Mouse (Mus musculus) testis, adult 2 months (tissue): ENCODE results near the gene Naf1. TPM values are rescaled to one million over a fixed set of nuclear protein-coding genes. Genes with fewer than 3 reads are reported as not detected.

Experiments
- H3K27ac ChIP-seq: fragments of 200-500 bp; 2 replicates; pipeline ENCODE4 v1.5.1; 2012; ENCODE audit warnings: low read depth, low read length; ENCODE audit not compliant: control insufficient read depth, insufficient read depth
- H3K27me3 ChIP-seq: fragments of 200-500 bp; 2 replicates; pipeline ENCODE4 v1.6.1; 2012; ENCODE audit warnings: mild to moderate bottlenecking, low read length, moderate library complexity; ENCODE audit not compliant: control insufficient read depth, insufficient read depth
- H3K36me3 ChIP-seq: fragments of 200-500 bp; 2 replicates; pipeline ENCODE4 v1.6.1; 2012; ENCODE audit warnings: mild to moderate bottlenecking, low read length; ENCODE audit not compliant: control insufficient read depth, insufficient read depth
- H3K4me1 ChIP-seq: fragments of 200-500 bp; 2 replicates; pipeline ENCODE4 v1.6.1; 2012; ENCODE audit warnings: low read length; ENCODE audit not compliant: control insufficient read depth, insufficient read depth
- H3K4me3 ChIP-seq: fragments of 200-500 bp; 2 replicates; pipeline ENCODE4 v1.5.1; 2012; ENCODE audit warnings: low read depth, mild to moderate bottlenecking, low read length, moderate library complexity, mixed read lengths; ENCODE audit not compliant: control insufficient read depth
- CTCF ChIP-seq: fragments of 200-500 bp; IDR thresholded peaks from 2 replicates; pipeline ENCODE4 v1.5.1; 2012; ENCODE audit warnings: low read depth, mild to moderate bottlenecking, inconsistent platforms, low read length, moderate library complexity; ENCODE audit not compliant: control insufficient read depth, insufficient read depth, insufficient replicate concordance
- POLR2A ChIP-seq: fragments of 200-500 bp; IDR thresholded peaks from 2 replicates; pipeline ENCODE4 v1.6.1; 2012; ENCODE audit warnings: low read depth, mild to moderate bottlenecking, inconsistent platforms, low read length, moderate library complexity; ENCODE audit not compliant: control insufficient read depth
- polyA plus RNA-seq: library from polyadenylated mRNA; depleted of rRNA; stranded (reverse); fragments of >200 nt; gene quantifications from 2 replicates; pipeline ENCODE4 v1.2.3, GENCODE M21; 2012

The Naf1 gene
- polyA plus RNA-seq, 1 experiment, result 9.7 TPM

DNA sequence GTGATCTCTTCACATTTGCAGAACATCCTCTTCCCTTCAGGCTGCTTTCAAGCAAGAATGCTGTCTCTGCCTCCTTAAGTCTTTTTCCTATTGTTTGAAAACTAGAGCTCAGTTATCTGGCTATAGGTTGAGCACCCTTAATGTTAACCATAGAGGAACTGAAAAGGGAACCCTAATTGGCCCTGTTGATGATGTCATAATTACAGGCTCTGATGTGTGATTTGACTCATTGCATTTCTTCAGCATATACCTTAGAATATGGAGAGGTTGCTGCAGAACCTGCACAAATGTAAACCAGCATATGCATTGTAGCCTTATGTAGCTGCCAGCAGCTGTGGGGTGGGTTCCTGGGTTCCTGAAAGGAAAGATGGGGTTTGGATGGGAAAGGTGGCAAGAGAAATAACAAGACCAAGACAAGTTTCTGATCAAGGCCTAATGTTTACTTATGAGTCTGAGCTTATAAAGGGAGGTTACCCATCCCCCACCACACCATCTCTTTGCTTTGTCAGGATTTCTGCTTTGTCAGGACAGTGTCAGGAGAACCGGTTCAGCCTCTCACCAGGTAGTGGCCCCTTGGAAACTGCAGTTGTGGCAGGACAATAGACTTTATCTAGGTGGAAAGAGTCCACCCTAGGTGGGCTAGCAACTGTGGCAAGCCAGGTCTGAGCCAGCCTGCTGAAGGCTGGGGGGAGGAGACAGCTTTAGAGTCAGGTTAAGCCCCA lies 9.4 kb downstream of the Naf1 start:
- H3K27me3 ChIP-seq, result no peaks in the 10 kb centered on the region
- H3K36me3 ChIP-seq, result no peaks in the 10 kb centered on the region
- TF ChIP-seq POLR2A, result no peak
- H3K4me1 ChIP-seq, result no peaks in the 10 kb centered on the region
- H3K27ac ChIP-seq, result no peak overlapping the region
- no peak overlapping the region for H3K4me3 ChIP-seq

DNA sequence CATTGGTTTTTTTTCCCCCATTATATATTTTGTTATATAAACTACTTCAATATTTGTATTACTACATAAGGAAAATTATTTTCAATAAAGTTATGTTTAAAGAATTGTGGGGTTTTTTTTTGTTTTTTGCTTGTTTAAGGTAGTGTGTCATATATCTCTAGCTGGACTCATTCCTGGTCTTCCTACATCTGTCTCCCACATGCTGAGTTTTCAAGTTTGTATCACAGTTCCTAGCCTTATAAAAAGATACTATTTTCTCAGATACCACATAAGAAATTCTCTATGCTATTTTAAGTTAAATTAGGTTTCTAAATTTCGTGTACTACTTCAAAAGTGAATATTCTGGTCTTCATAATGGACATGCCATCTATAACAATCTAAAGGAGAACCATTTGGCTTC lies 23.8 kb downstream of the Naf1 start:
- Histone ChIP-seq H3K27ac (no peak overlapping the region), H3K27me3 (no peaks in the 10 kb centered on the region), H3K4me3 (no peak overlapping the region), H3K36me3 (no peaks in the 10 kb centered on the region; the same call in 1 of the 2 replicates), H3K4me1 (no peaks in the 10 kb centered on the region)
- TF ChIP-seq POLR2A (no peak), CTCF (no peak)

DNA sequence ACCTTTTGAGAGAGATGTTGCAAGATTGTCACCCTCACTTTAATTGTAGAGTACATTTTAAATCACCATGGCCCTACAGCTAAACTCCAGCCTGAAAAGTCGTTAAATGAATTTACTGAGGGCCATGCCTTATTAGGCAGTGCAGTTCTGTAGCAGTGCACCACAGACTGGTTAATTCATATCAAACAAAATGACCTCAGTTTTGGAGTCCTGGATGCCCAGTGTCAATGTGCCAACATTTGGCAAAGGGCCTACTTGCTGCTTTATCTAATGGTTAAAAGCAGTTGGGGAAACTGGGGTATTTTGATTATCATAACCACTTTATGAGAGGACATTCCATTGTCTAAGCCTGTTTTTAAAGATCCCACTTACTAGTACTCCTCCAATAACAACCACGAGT lies 31.9 kb downstream of the Naf1 start:
- H3K4me3 ChIP-seq, result no peak overlapping the region
- H3K4me1 ChIP-seq, result no peaks in the 10 kb centered on the region
- H3K27me3 ChIP-seq, result no peaks in the 10 kb centered on the region
- TF ChIP-seq CTCF (no peak), POLR2A (no peak)
- no peaks in the 10 kb centered on the region; the same call in 1 of the 2 replicates for H3K36me3 ChIP-seq
- H3K27ac ChIP-seq, result no peak overlapping the region

DNA sequence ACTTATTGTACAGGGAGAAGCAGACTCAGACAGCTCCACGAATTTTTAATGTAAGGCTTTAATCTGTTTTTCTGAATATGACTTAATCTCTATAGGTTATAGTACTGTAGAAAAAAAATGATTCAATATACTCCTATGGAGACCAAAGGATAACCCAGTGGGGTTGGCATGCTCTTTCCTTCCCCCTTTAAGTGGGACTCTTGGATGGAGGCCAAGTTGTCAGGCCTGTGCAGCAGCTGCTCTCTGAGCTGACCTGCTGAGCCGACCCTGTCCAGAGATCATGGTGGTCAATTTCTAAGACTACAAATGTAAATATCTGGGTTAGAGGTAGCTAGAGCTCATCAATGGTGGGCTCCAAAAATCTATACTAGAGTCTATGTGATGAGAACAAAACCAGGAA lies 45.0 kb downstream of the Naf1 start:
- Histone ChIP-seq H3K4me3 (no peak overlapping the region), H3K27me3 (no peaks in the 10 kb centered on the region), H3K27ac (no peak overlapping the region), H3K36me3 (no peaks in the 10 kb centered on the region), H3K4me1 (no peaks in the 10 kb centered on the region)
- TF ChIP-seq CTCF (no peak), POLR2A (no peak)

DNA sequence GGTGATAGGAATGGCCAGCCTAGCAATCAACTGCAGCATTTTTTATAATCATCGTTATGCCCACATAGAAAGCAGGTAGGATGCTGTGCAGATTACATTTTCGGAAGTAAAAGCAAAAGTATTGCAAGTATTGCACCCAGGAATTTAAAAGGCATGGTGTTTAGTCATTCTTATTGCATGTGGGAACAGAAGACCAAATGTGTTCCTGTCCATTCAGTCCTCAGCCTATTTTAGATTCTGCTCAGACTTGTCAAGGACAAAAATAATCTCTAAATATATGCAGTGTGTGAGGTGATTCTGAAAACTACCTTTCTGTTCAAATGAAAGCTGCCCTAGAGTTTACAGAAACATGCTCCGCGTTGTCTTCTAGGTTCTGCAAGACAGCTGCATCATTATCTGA lies 45.5 kb downstream of the Naf1 start:
- H3K27ac ChIP-seq, result no peak overlapping the region
- TF ChIP-seq POLR2A (no peak), CTCF (no peak)
- H3K4me3 ChIP-seq, result no peak overlapping the region

DNA sequence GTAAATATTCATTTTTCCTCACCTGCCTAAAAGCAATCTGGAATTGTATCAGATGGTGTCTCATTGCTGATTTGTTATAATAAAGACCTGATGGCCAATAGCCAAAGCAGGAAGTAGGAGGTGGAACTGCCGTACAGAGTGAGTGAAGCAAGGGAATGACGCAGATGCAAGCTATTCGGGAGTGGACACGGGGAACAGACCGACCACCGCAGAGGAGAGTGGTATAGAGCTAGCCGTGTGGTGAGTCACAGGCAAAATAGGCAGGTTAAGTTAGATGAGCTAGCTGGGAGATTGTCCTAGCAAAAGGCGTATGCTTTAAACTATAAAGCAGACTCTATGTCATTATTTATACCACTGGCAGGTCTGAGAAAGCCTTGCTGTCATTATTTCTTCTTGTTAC lies 46.1 kb downstream of the Naf1 start:
- Histone ChIP-seq H3K36me3 (no peaks in the 10 kb centered on the region), H3K4me3 (no peak overlapping the region), H3K27me3 (no peaks in the 10 kb centered on the region), H3K4me1 (no peaks in the 10 kb centered on the region), H3K27ac (no peak overlapping the region)
- TF ChIP-seq POLR2A (no peak), CTCF (no peak)

More for the DNA sequence above, 45.5 kb downstream of the Naf1 start:
- Histone ChIP-seq H3K27me3 (no peaks in the 10 kb centered on the region), H3K36me3 (no peaks in the 10 kb centered on the region), H3K4me1 (no peaks in the 10 kb centered on the region)

DNA sequence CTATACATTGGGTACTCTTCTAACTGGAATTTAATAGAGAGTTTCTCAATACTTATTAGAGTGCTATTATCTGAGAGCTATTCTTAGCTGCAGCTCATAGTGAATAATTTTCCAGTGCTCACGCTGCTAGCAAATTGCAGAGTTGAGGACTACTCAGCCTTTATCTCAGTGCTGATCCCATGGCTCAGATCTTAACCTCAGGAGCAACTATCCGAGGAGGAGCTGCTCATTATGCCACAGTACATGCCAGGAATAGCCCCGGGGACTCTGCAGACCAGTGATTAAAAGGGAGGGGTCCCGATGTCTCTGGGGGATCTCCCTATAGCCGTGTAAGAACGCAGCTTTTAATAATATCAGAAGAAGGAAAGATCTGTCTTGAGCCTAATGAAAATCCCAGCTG lies 50.7 kb downstream of the Naf1 start:
- no peaks in the 10 kb centered on the region for H3K27me3 ChIP-seq
- H3K4me1 ChIP-seq, result peaks cover 5% of the 10 kb centered on the region
- TF ChIP-seq CTCF (no peak), POLR2A (no peak)
- no peak overlapping the region for H3K4me3 ChIP-seq
- H3K36me3 ChIP-seq, result no peaks in the 10 kb centered on the region
- no peak overlapping the region for H3K27ac ChIP-seq
